Mouse (Mus musculus) bone marrow macrophage, adult 2 months (primary cell): ENCODE measurements around the gene Plpp3.

Source experiments
- CTCF ChIP-seq: IDR thresholded peaks from 2 replicates; pipeline ENCODE4 v1.5.1; 2012; ENCODE audit warnings: low read depth, mild to moderate bottlenecking, low read length, moderate library complexity
- POLR2A ChIP-seq: IDR thresholded peaks from 2 replicates; pipeline ENCODE4 v1.6.1; 2012; ENCODE audit warnings: mild to moderate bottlenecking, low read depth, low read length, borderline replicate concordance

- TF ChIP-seq POLR2A (no peak), CTCF (no peak)
Measured at GRCm38 (mm10) chr4:105214438-105214837, 57.3 kb downstream of the Plpp3 start.
